Mouse (Mus musculus): ENCODE data around the gene Fam19a2.

Fam19a2 gene

DNA sequence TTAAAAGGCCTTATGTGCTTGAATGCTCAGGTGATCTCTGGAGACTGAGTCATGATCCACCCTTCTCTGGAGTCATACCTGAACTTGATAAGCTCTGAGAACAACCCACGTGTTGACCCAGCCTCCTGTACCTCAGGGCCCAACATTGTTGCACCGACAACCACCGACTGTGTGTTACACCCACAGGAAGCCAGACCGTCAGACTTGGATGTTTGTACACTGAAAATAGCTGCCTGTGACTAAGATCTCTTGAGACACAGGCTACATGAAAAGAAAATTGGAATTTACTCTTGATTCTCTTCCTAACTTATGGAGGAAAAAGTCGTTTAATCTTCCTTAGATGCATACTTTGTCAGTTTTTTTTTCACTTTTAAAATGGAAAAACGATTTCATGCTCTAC is 121.8 kb downstream of the Fam19a2 start:
- in situ Hi-C loops (cut with MboI, MseI): no loop called here

DNA sequence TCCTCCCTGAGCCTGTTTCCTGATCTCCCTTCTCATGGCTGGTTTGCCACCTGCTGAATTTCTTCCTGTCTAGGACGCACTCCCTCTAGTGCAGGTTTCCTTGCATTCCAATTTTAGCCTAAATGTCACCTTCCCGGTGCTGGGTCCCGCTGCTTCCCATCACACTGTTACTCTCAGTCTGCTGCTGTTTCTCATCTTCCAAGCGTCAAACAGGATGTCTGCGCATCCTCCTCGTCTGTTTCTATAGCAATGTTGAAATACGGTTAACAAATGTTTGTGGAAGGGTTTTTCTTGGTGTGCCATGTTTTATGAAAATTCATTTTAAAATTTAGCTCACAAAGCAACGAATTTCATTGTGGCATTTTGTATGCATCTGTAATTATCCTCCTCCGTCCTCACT is 131.6 kb downstream of the Fam19a2 start:
- in situ Hi-C loops (cut with MboI, MseI): loop anchor here (10.0 kb wide), 1 partner anchor 1371 kb away; no protein-coding TSS in a partner anchor

DNA sequence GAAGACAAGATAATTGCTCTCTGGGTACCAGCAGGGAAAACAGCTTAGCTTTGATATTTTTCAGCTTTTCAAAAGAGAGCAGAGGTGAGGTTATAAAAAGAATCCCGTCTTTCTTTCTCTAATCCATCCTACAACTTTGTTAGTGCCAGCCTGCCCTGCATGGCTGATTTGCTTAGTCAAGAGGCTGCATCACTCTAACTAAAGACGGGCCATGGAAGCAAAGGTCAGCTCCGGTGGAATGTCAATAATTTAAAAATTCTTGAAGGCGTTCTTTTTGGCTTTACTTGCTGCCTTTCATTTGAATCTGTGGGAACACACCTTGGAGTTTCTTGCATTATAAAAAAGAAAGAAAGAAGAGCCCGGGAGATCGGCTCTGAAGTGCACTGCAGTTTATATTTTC is 134.3 kb downstream of the Fam19a2 start:
- in situ Hi-C loops (cut with MboI, MseI): loop anchor here (10.0 kb wide), 1 partner anchor 1373 kb away; no protein-coding TSS in a partner anchor

DNA sequence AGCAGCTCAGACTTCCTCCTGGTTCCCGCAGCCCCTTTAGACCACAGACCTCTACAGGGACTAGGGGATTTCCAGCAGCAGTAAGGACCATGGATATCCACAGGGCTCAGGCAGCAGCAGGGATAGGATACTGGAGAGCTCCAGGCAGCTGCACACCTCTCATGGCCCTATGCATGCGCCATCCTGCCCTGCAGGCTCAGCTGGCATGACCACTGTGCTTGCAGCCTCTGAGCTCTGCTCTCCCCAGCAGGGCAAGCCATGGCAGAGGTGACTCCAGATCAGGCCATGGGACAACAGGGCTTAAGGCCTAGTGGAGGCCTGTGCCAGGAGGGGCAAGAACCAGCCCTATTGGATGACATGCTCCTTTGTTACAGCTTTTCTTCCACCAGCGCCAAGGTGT is 137.4 kb downstream of the Fam19a2 start:
- in situ Hi-C loops (cut with MboI, MseI): no loop called here

DNA sequence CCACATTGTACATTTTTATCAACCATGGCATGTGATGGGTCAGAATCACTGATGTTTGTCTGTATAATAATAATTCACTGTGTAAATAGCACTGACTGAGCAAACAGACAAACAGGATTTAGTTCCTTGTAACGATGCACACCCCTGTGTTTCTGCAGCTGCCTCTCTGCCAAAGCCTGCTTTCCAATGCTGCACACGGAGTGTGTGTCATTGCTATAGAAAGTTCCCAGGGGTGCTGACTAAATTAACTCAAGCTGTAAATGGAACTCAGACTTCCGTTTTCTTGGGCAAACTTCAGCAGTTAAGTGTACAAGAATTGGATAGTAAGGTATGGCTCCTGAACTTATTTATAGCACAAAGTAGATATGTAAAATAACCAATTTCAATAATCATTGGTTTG is 138.7 kb downstream of the Fam19a2 start:
- in situ Hi-C loops (cut with MboI, MseI): no loop called here

DNA sequence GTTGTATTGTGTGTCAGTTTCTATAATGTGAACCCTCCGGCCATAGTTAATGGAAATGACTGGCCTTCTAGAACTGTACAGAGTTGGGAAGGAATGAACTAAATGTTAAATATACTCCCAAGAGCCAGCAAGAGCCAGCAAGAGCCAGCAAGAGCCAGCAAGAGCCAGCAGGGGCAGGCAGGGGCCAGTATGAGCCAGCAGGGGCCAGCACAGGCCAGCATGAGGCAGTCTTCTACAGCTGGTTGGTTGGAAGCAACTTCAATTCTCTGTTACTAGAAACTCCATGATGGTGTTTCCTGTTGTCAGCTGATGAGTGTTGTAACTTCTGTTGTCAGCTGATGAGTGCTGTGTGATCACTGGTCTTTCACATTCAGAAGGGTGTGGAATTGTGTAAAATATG is 151.2 kb downstream of the Fam19a2 start:
- in situ Hi-C loops (cut with MboI, MseI): no loop called here

DNA sequence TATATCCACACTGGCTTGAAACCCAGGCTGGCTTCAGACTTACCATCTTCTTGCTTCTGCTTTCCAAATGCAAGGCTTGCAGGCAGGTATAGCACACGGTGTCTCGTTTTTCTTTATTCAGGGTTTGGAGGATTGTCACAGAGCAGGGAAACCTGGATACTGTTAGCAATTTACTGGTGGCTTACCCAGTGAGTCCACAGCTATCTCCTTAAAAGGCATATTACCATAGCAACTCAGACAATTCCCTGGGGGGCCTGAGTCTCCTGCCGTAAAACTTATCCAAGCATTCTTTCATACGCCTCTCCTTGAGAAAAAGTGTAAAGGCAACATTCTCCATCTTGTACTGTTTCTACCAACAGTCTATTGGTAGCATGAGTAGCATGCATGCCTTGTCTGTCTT is 152.2 kb downstream of the Fam19a2 start:
- in situ Hi-C loops (cut with MboI, MseI): no loop called here

DNA sequence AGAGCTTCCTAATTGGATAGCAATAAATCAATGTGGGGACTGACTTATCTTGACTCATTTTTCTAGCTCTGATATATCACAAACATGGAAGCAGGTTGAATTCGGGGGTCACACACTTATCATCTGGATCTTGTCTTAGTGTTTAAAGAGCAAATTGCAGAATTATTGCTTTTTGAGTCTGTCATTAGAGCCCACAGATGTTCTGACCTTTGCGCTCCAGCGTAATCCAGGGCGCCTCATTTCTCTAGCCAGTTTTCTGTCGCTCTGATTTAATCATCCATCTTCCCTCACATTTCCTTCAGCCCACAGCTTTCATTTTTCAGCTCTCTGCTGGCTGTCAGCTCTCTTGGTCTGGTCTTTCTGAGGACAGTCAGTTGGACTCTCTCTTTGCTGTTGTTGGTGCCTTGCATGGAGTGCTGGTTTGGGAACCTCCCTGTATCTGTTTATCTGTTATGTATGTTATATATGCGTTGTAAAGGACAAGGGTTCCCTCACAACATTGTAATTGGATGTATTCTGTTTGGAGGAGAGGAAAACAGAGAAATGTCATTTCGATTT is 154.9 kb downstream of the Fam19a2 start:
- in situ Hi-C loops (cut with MboI, MseI): no loop called here

DNA sequence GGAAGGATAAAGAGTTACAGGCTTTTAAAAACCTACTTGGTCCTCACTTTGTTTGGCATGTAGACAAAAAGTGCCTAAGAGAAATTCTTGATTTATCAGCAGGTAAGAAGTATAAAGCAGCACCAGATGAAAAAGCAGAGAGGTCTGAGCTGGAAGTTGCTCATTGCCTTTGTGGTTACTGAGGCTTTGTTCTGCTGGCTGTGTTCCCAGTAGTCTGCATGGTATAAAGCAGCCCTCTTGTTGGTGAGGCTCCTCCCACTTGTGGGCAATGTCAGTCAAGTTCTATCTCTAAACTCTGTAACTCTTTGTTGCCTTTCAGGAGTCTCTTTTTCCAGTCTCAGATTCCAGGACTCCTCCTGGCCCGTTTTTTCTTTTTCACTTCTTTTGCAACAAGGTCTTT is 156.5 kb downstream of the Fam19a2 start:
- in situ Hi-C loops (cut with MboI, MseI): no loop called here

DNA sequence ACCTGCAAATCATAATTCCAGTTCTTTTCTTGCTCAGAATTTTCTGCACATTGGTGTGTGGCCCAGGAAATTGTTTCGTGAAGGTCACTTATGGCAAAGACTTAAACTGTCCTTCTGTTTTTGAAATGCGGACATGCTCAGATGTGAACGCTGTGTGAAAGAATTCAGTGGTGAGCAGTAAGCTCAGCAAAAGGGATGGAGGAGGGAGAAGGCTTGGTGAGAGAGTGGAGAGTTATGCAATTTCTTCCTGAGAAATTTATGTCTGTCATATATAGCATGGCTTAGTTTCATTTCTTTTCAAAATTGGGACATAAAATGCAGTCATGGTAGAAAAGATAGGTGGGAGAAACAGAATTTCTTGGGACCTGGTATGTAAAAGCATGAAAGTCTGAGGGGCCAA is 160.7 kb downstream of the Fam19a2 start:
- in situ Hi-C loops (cut with MboI, MseI): no loop called here

DNA sequence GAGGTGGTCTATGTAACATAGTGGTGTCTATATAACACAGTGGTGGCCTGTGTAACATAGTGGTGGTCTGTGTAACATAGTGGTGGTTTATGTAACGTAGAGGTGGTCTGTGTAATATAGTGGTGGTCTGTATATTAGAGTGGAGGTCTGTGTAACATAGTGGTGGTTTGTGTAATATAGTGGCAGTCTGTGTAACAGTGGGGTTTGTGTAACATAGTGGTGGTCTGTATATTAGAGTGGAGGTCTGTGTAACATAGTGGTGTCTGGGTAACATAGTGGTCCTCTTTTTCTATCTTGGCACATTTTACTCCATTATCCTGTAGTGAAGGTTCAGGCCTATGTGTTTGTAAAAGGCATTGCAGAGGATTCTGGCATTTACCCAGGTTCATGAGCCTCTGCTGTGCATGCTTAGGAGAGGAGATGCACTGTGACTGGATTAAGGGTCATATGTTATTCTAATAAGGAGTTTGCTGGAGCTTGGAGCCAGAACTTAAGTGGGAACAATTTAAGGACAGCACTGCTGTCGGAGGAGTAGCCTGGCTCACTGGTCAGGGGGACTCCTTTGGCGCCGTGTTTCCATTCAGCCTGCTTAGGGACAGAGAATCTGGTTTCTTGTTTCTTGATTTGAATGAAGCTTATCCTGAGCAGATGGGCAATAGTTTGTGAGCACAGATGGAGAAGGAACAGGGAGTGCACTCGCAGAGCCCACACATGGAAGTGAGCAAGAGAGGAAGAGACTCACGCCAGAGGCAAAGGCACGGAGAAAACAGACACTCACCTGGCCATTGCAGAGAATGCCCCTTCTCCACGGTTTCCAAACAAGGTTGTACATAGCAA is 162.9 kb downstream of the Fam19a2 start:
- in situ Hi-C loops (cut with MboI, MseI): no loop called here

DNA sequence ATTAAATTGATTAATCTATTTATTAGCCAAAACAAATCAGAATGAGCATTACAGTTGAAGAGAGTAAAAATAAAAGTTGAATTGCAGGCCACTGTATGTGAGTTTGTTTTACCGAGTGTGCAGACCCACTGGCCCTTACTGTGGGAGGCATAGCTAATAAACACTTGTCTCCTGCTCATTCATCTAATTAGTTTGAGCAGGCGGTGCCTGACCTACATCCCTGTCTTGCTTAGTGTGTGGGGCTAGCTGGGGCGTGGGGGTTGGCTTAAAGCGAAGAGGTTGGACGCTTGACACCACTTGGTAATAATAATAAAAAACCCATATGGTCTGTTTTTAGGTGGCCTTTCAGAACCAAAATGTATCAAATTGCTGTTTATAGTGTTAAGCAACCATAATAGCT is 167.8 kb downstream of the Fam19a2 start:
- in situ Hi-C loops (cut with MboI, MseI): no loop called here

DNA sequence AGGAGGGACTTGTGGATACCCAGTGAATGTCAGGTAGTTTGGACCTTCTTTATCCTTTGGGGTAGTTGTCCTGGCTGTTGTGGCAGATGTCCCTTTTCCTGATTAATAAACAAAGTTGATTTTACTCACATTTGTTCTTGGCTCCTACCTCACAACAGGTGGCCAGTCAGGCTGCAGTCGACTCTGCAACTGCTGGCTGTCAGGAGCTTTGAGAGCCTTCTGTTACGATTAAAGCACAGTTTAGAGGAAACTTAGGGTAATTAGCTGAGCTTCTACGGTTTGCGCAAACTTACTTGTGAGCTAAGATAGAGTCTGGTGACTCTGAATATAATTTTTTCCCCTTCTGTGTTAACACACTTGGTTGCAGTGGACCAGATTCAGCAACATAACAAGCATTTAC is 173.8 kb downstream of the Fam19a2 start:
- in situ Hi-C loops (cut with MboI, MseI): no loop called here

DNA sequence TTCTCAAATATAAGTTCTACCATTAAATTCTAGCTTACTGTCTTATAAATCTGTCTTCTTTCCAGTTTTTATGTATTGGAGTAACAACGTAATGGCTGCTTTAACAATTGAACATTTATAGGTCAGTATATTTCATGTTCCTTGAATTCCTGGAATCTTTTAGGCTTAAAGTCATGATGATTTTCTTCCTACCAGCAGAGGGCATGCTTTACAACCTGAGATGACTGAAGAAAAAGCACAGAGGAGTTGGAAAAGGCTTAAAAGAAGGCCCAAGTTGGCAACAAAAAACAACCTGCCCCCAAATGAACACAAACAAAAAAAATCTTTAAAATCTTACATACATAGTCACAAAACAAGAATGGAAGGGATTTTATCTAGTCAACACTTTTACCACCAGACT is 193.0 kb downstream of the Fam19a2 start:
- in situ Hi-C loops (cut with MboI, MseI): no loop called here

DNA sequence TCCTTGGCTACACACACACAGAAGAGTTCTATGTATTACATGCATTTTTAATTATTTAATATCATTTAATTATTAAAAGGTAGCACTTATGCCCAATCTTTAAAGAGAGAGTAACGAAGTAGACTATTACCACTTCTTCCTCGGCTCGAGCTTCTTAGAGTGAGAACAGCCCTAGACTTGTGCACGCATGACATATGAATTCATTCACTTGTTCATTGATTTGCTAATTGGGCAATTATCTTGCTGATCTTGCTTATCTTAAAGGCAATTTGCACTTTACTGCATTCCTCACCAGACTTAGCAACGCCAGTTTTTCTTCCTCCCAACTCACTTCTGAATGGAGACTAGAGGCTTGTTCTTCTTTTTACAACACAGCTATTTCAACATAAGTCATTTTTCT is 196.7 kb downstream of the Fam19a2 start:
- in situ Hi-C loops (cut with MboI, MseI): no loop called here

DNA sequence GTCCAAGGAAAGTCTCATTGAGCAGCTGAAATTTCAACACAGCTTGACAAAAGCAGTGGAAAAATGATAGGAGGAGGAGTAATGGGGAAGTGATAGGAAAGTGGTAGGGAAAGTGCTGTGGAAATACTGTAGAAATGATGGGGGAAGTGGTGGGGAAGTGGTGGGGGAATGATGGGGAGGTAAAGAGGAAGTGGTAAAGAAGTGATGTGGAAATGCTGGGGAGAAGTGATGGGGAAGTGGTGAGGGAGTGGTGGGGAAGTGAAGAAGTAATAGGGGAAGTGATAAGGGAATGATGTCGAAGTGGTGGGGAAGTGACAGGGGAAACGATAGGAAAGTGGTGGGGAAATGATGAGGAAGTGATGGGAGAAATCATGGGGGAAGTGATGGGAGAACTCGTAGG is 198.5 kb downstream of the Fam19a2 start:
- in situ Hi-C loops (cut with MboI, MseI): no loop called here

DNA sequence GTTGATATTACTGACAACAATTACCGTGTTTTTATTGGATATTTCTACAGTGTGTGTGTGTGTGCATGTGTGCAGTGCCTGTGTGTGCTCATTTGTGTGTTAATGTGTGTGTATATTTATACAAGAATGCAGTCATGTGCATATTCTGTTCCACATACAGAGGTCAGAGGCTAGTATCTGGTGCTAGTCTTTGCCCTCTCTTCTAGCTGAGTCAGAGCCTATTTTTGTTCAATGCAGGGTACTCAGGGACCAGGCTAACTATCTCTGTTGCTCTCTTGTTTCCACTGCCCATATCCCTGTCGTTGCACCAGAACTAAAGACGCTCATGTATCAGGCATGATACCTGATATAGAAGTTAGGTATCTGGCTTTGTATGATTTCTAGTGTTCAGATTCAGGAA is 251.0 kb downstream of the Fam19a2 start:
- in situ Hi-C loops (cut with MboI, MseI): no loop called here

DNA sequence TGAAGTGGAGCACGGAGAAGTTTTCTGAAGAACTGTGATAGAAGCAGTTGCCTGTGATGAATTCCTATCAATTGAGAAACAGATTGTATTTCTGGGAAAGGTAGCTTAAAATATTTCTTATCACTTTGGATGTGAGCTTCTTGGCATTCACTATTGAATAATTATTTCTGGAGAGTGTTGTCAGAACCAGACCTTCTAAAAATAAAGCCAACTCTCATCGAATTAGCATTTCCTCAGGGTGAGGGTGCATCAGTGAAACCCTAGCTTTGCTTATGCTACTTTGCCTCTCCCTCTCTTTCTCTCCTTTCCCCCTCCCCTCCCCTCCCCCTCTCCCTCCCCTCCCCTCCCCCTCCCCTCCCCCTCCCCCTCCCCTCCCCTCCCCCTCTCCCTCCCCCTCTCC is 256.8 kb downstream of the Fam19a2 start:
- in situ Hi-C loops (cut with MboI, MseI): no loop called here

DNA sequence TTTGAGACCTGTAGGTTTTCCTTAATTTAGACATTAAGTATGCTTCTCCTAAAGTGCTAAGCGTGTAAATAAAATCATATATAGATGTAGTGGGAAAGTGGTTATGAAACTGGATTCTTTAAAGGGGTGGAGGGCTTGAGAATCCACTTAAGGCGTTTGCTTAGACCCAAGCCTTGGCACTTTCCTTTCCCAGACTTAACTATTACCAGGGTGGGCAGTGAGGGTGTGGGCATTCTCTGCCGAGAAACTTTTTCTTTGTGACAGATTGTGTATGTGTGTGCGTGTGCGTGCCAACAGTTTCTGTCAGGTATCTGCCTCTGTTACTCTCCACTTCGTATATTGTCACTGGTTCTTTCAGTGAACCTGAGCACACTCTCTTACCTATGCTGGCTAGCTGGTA is 257.4 kb downstream of the Fam19a2 start:
- in situ Hi-C loops (cut with MboI, MseI): no loop called here

DNA sequence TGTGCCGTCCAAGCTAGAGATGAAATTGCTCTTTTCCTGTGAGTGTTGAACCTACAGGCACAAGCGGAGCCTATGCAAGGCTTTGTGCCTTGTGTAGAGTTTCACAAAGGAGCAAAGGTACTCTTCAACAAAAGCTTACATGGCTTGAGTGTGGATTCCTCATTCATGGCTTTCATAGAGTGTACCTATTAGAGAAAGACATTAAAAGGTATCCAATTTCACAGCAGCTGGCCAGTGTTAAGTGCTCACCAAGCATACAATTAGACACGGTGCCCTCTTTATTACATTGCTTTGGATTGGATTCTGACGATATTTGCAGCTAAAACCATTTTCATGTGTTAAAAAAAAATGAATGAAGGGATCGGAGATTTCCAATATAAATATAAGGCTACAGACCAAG is 261.6 kb downstream of the Fam19a2 start:
- in situ Hi-C loops (cut with MboI, MseI): no loop called here

DNA sequence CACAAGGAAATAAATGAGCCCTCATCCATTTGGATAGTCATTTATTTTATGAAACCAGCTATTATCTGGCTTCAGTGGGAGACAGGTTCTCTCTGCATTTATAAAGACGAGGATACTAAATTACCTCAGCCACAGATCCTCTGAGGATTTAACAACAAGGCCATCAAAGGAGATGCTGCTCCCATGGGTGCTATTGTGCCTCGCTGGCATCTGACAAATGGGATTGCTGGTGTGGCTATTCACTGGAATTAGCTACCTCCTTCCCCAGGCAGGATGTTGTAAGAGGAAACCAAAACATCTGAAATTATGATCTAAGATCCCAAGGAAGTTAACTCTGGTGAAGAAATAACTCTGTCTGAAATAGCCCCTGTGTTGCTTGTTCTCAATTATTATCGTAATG is 262.3 kb downstream of the Fam19a2 start:
- in situ Hi-C loops (cut with MboI, MseI): no loop called here

DNA sequence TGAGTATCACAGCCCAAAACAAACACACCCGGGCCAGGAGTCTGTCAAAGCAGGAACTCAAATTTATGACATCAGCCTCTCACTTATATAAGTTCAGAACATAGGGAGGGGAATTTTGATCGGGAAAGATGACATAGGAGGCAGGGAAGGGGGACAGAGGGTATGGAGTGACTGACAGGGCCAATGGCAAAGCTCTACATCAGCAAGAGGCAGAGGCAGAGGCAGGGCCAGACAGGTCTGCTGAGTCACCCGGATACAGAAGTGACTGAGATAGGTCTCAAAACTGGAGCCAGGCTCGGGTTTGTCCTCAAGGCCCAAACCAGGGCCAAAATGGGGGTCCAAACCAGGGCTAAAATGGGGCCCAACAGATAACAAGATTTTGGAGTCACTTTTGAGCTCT is 272.3 kb downstream of the Fam19a2 start:
- in situ Hi-C loops (cut with MboI, MseI): no loop called here

DNA sequence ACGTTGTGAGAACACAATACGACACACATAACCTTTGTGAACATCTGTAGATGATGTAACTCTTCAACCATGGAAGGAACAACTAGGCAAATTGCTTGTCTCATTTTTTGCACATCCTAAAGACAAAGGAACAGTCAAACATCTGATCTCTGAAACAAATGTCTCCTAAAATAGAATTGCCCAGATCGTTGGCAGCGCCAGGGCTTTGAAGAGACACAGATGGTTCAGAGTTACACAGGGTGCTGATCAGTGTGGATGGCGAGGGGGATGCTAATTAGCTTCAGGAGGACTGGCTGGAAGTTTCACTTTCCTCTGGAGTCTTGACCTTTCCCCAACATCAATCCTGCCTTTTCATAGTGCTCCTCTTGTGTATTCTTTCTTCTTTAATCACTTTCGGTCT is 284.6 kb downstream of the Fam19a2 start:
- in situ Hi-C loops (cut with MboI, MseI): no loop called here

DNA sequence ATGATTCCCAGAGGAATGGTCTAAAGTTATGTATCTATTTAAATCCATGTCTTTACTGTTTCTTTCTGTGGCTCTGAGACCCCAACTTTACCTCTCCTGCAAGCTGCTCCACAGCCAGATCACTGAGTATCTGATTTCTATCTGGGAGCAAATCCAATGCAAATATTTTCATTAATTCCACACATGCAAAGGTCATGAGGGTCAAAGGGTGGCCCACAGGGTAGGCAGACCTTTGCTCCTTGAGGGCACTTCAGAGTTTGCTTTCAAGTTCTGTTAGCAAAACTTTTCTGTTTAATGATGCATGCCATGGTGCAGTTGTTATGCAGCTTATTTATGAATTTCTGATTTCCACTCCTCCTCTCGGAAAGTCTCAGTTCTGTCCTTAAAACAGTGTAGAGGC is 303.9 kb downstream of the Fam19a2 start:
- in situ Hi-C loops (cut with MboI, MseI): no loop called here
